Mouse (Mus musculus) MEL (cell line): ENCODE measurements around the gene Slc9a3r1. TPM values are rescaled to one million over a fixed set of nuclear protein-coding genes. Genes with fewer than 3 reads are reported as not detected.
A peak's percentile ranks its signal among the peaks of the same experiment; 100 is the strongest.

Source experiments
- DNase-seq: peaks from one replicate; pipeline ENCODE4 v3.0.0; 2011; ENCODE audit warnings: low read depth, low spot score
- H3K27ac ChIP-seq: 2 replicates; pipeline ENCODE4 v1.5.1; 2012; ENCODE audit warnings: low read depth, mild to moderate bottlenecking, control low read depth, low read length, moderate library complexity; ENCODE audit not compliant: control insufficient read depth
- H3K27me3 ChIP-seq, 2 experiments: fragments of 150-350 bp in 1 of 2; sonication (generic) in 1 of 2; 2 replicates each; pipeline ENCODE4 v1.6.1; 2012; ENCODE audit warnings: low read length in 2 of 2, mild to moderate bottlenecking in 2 of 2, improper control_type of control experiment in 1 of 2, moderate library complexity in 1 of 2; ENCODE audit not compliant: insufficient read depth in 2 of 2, control insufficient read depth in 1 of 2
- H3K36me3 ChIP-seq, 2 experiments: 2 replicates each; pipeline ENCODE4 v1.6.1; 2012 to 2014; ENCODE audit warnings: low read length in 2 of 2, improper control_type of control experiment in 1 of 2, inconsistent platforms in 1 of 2, mild to moderate bottlenecking in 1 of 2; ENCODE audit not compliant: insufficient read depth in 2 of 2, control insufficient read depth in 1 of 2
- H3K4me1 ChIP-seq, 2 experiments: fragments of 150-350 bp in 1 of 2; sonication (generic) in 1 of 2; 2 replicates each; pipeline ENCODE4 v1.6.1; 2012; ENCODE audit warnings: low read length in 2 of 2, improper control_type of control experiment in 1 of 2, mild to moderate bottlenecking in 1 of 2; ENCODE audit not compliant: insufficient read depth in 2 of 2, control insufficient read depth in 1 of 2
- H3K4me3 ChIP-seq, 2 experiments: fragments of 150-350 bp in 1 of 2; sonication (generic) in 1 of 2; 2 replicates each; pipeline ENCODE4 v1.5.1; 2012; ENCODE audit warnings: low read depth in 2 of 2, low read length in 2 of 2, mild to moderate bottlenecking in 2 of 2, moderate library complexity in 2 of 2, control low read depth in 1 of 2, improper control_type of control experiment in 1 of 2; ENCODE audit not compliant: control insufficient read depth in 1 of 2, insufficient read depth in 1 of 2
- H3K79me2 ChIP-seq: 2 replicates; pipeline ENCODE4 v1.6.1; 2012; ENCODE audit warnings: mild to moderate bottlenecking, low read length, moderate library complexity; ENCODE audit not compliant: control insufficient read depth, poor library complexity, insufficient read depth
- H3K9ac ChIP-seq: 2 replicates; pipeline ENCODE4 v1.6.1; 2012; ENCODE audit warnings: low read depth, mild to moderate bottlenecking, control low read depth, low read length, moderate library complexity; ENCODE audit not compliant: control insufficient read depth, poor library complexity, severe bottlenecking
- H3K9me3 ChIP-seq: fragments of 150-350 bp; sonication (generic); replicated peaks from 2 replicates; pipeline ENCODE4 v1.6.1; 2012; ENCODE audit warnings: mild to moderate bottlenecking, low read length, improper control_type of control experiment, moderate library complexity; ENCODE audit not compliant: insufficient read depth
- CHD1 ChIP-seq: IDR thresholded peaks from 2 replicates; pipeline ENCODE4 v1.6.1; 2012; ENCODE audit warnings: low read depth, mild to moderate bottlenecking, inconsistent platforms, low read length, improper control_type of control experiment
- E2F4 ChIP-seq: IDR thresholded peaks from 2 replicates; pipeline ENCODE4 v1.6.1; 2011; ENCODE audit warnings: low read depth, low read length, improper control_type of control experiment, borderline replicate concordance
- ELF1 ChIP-seq: IDR thresholded peaks from 2 replicates; pipeline ENCODE4 v1.6.1; 2014; ENCODE audit warnings: low read depth, mild to moderate bottlenecking, inconsistent platforms, low read length, improper control_type of control experiment, moderate library complexity
- EP300 ChIP-seq, 2 experiments: IDR thresholded peaks; 2 replicates each; pipeline ENCODE4 v1.6.1; 2011; ENCODE audit warnings: improper control_type of control experiment in 2 of 2, low read length in 2 of 2, low read depth in 1 of 2, mild to moderate bottlenecking in 1 of 2
- ETS1 ChIP-seq: IDR thresholded peaks from 2 replicates; pipeline ENCODE4 v1.6.1; 2012; ENCODE audit warnings: low read depth, mild to moderate bottlenecking, inconsistent platforms, low read length, improper control_type of control experiment, moderate library complexity
- GATA1 ChIP-seq: IDR thresholded peaks from 2 replicates; pipeline ENCODE4 v1.6.1; 2011; ENCODE audit warnings: low read depth, low read length, improper control_type of control experiment
- HCFC1 ChIP-seq: IDR thresholded peaks from 2 replicates; pipeline ENCODE4 v1.6.1; 2012; ENCODE audit warnings: low read depth, mild to moderate bottlenecking, inconsistent platforms, low read length, improper control_type of control experiment, moderate library complexity
- JUND ChIP-seq: IDR thresholded peaks from 2 replicates; pipeline ENCODE4 v1.6.1; 2011; ENCODE audit warnings: low read depth, mild to moderate bottlenecking, improper control_type of control experiment, low read length
- MAX ChIP-seq: IDR thresholded peaks from 2 replicates; pipeline ENCODE4 v1.6.1; 2011; ENCODE audit warnings: low read length, improper control_type of control experiment
- MAZ ChIP-seq: IDR thresholded peaks from 2 replicates; pipeline ENCODE4 v1.6.1; 2012; ENCODE audit warnings: low read depth, mild to moderate bottlenecking, inconsistent platforms, low read length, improper control_type of control experiment
- MEF2A ChIP-seq: IDR thresholded peaks from 2 replicates; pipeline ENCODE4 v1.6.1; 2014; ENCODE audit warnings: low read depth, mild to moderate bottlenecking, inconsistent platforms, low read length, improper control_type of control experiment; ENCODE audit not compliant: poor library complexity, insufficient replicate concordance, severe bottlenecking; ENCODE audit errors: extremely low read depth
- MXI1 ChIP-seq: IDR thresholded peaks from 2 replicates; pipeline ENCODE4 v1.6.1; 2011; ENCODE audit warnings: mild to moderate bottlenecking, low read depth, low read length, improper control_type of control experiment
- NELFE ChIP-seq: IDR thresholded peaks from 2 replicates; pipeline ENCODE4 v1.6.1; 2011; ENCODE audit warnings: low read depth, low read length, improper control_type of control experiment
- NRF1 ChIP-seq: IDR thresholded peaks from 2 replicates; pipeline ENCODE4 v1.6.1; 2014; ENCODE audit warnings: low read depth, mild to moderate bottlenecking, inconsistent platforms, low read length, improper control_type of control experiment, moderate library complexity; ENCODE audit not compliant: poor library complexity, insufficient read depth, severe bottlenecking
- POLR2A ChIP-seq, 2 experiments: IDR thresholded peaks; 2 replicates each; pipeline ENCODE4 v1.6.1; 2011 to 2012; ENCODE audit warnings: low read length in 2 of 2, mild to moderate bottlenecking in 2 of 2, control low read depth in 1 of 2, improper control_type of control experiment in 1 of 2, low read depth in 1 of 2, moderate library complexity in 1 of 2; ENCODE audit not compliant: control insufficient read depth in 1 of 2, insufficient read depth in 1 of 2, poor library complexity in 1 of 2
- POLR2AphosphoS2 ChIP-seq: IDR thresholded peaks from 2 replicates; pipeline ENCODE4 v1.6.1; 2011; ENCODE audit warnings: low read length, improper control_type of control experiment
- RAD21 ChIP-seq: IDR thresholded peaks from 2 replicates; pipeline ENCODE4 v1.6.1; 2011; ENCODE audit warnings: mild to moderate bottlenecking, low read depth, low read length, improper control_type of control experiment
- SIN3A ChIP-seq: IDR thresholded peaks from 2 replicates; pipeline ENCODE4 v1.6.1; 2012; ENCODE audit warnings: low read length, improper control_type of control experiment, inconsistent platforms
- TBP ChIP-seq: IDR thresholded peaks from 2 replicates; pipeline ENCODE4 v1.8.0; 2011; ENCODE audit warnings: low read depth, low read length, improper control_type of control experiment
- TCF12 ChIP-seq: IDR thresholded peaks from 2 replicates; pipeline ENCODE4 v1.6.1; 2014; ENCODE audit warnings: low read depth, mild to moderate bottlenecking, inconsistent platforms, low read length, improper control_type of control experiment, moderate library complexity
- UBTF ChIP-seq: IDR thresholded peaks from 2 replicates; pipeline ENCODE4 v1.6.1; 2012; ENCODE audit warnings: low read depth, mild to moderate bottlenecking, inconsistent platforms, low read length, improper control_type of control experiment, moderate library complexity, borderline replicate concordance; ENCODE audit not compliant: insufficient read depth
- USF2 ChIP-seq, 2 experiments: IDR thresholded peaks; 2 replicates each; pipeline ENCODE4 v1.6.1; 2011 to 2012; ENCODE audit warnings: improper control_type of control experiment in 2 of 2, low read length in 2 of 2, borderline replicate concordance in 1 of 2, inconsistent platforms in 1 of 2, low read depth in 1 of 2, mild to moderate bottlenecking in 1 of 2; ENCODE audit not compliant: insufficient read depth in 1 of 2
- ZKSCAN1 ChIP-seq: IDR thresholded peaks from 2 replicates; pipeline ENCODE4 v1.6.1; 2012; ENCODE audit warnings: low read depth, mild to moderate bottlenecking, inconsistent platforms, low read length, improper control_type of control experiment, moderate library complexity
- ZMIZ1 ChIP-seq: IDR thresholded peaks from 2 replicates; pipeline ENCODE4 v1.6.1; 2012; ENCODE audit warnings: low read depth, mild to moderate bottlenecking, inconsistent platforms, low read length, improper control_type of control experiment, moderate library complexity
- ZNF384 ChIP-seq: IDR thresholded peaks from 2 replicates; pipeline ENCODE4 v1.6.1; 2012; ENCODE audit warnings: low read depth, mild to moderate bottlenecking, inconsistent platforms, low read length, improper control_type of control experiment
- polyA plus RNA-seq, 2 experiments: library from polyadenylated mRNA; stranded (reverse) in 1 of 2; unstranded in 1 of 2; fragments of >175 nt in 1 of 2; fragments of >200 nt in 1 of 2; gene quantifications; 2 replicates each; pipeline versions ENCODE4 v1.2.1 to v1.2.4; 2012; ENCODE audit warnings: low replicate concordance in 2 of 2, low read depth in 1 of 2; ENCODE audit not compliant: insufficient read length in 2 of 2, insufficient read depth in 1 of 2, missing spikeins in 1 of 2
- total RNA-seq: library from RNA; depleted of rRNA; stranded (reverse); fragments of 300-350 nt; gene quantifications from 2 replicates; pipeline ENCODE4 v1.2.3, GENCODE M21; 2012; rRNA removed

Gene Slc9a3r1
- total RNA-seq (124 and 127 TPM in 2 replicates), polyA plus RNA-seq (100 to 1,000 TPM in 1 of 2 experiments, not detected in 1; 112 TPM)

GRCm38 (mm10) chr11:115162832-115163480, at the start of gene Slc9a3r1:
Gene Slc9a3r1 (plus strand): TSS chr11:115163341.
- DNase-seq = peak; percentile 100
- H3K9ac ChIP-seq = peak within 1 kb of the TSS; percentile 90
- H3K9me3 ChIP-seq = no peaks in the 10 kb centered on the region
- H3K36me3 ChIP-seq = peaks cover 0 to 23% of the 10 kb centered on the region in 2 experiments; a peak in 2 of 4 replicates
- peaks cover 6 to 37% of the 10 kb centered on the region in 2 experiments for H3K4me1 ChIP-seq
- H3K79me2 ChIP-seq = peaks cover 40% of the 10 kb centered on the region
- no peaks in the 10 kb centered on the region for H3K27me3 ChIP-seq
- H3K4me3 ChIP-seq = peak within 1 kb of the TSS; percentile 82 to 94
- H3K27ac ChIP-seq = peak within 1 kb of the TSS; percentile 90
- TF ChIP-seq CHD1 (no peak), HCFC1 (peak; percentile 68), RAD21 (no peak), ZKSCAN1 (no peak), EP300 (IDR thresholded peaks at IDR 0.05; ENCODE audit: low read depth in 1 of 2, low read length in 2 of 2) (0 out of 4 replicates have a peak, but pooled peaks of 1 of the 2 experiments have one; percentile 15), NELFE (peak; percentile 99), TBP (peak; percentile 83), ELF1 (peak; percentile 81), POLR2A (IDR thresholded peaks at IDR 0.05; ENCODE audit: control insufficient read depth in 1 of 2, insufficient read depth in 1 of 2, low read depth in 1 of 2, low read length in 2 of 2, poor library complexity in 1 of 2) (peak; percentile 98 to 99), UBTF (no peak), JUND (no peak), MEF2A (no peak), MAX (peak; percentile 43; the same call in 1 of the 2 replicates), E2F4 (peak; percentile 40; the same call in 1 of the 2 replicates), USF2 (IDR thresholded peaks at IDR 0.05; ENCODE audit: borderline replicate concordance in 1 of 2, insufficient read depth in 1 of 2, low read depth in 1 of 2, low read length in 2 of 2) (no peak), NRF1 (peak; percentile 52), SIN3A (peak; percentile 95), POLR2AphosphoS2 (peak; percentile 97), ZNF384 (no peak), GATA1 (no peak), ZMIZ1 (peak; percentile 98), MXI1 (peak; percentile 75; the same call in 1 of the 2 replicates), MAZ (peak; percentile 89), ETS1 (peak; percentile 29; the same call in 1 of the 2 replicates), TCF12 (peak; percentile 44)
